ENCODE assay signal across 20 mouse cellular contexts in the genomic region with DNA sequence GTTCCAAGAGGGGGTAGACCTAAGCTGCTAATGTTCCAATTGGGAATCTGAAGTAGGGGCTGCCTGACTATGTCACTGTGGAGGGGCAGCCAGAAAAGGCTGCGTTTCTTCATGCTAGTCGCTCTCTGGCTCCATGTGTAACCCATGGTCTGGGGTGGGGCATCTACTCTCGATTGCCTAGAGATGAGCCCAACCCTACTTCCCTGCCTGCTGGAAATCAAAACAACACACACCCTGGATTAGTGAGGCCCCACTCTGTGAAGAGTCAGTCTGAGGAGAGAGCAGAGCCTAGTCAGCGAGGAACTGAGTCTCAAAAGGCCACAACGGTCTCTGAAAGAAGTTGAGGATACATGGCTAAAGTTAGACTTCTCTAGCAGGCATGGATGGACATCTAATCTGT. TPM values are rescaled to one million over a fixed set of nuclear protein-coding genes. Genes with fewer than 3 reads are reported as not detected.
"Had no signal": no experiment of that assay in that cellular context is flagged by ENCODE, and none has a peak within 500 bp of the region (broad histone marks: within the 10 kb centered on the region; RNA-seq: fewer than 3 reads in every experiment).

No protein-coding gene starts in this region.

- DNase-seq: liver, embryonic 13.5 days; liver, postnatal 0 days; lung, adult 2 months; lung, postnatal 14 days; lung, postnatal 36 days; right cerebral cortex, postnatal 14 days; right cerebral cortex, postnatal 4 days; thymus, adult 2 months; thymus, postnatal 25 days; thymus, postnatal 4 days had no signal

- H3K4me3 ChIP-seq: liver, embryonic 13.5 days; liver, embryonic 15.5 days; lung, embryonic 15.5 days; megakaryocyte, embryonic 14.5 days; midbrain, embryonic 13.5 days; midbrain, embryonic 15.5 days; neural tube, embryonic 12.5 days; stomach, embryonic 15.5 days had no signal

- H3K9ac ChIP-seq: liver, embryonic 13.5 days; liver, embryonic 15.5 days; liver, postnatal 0 days; lung, embryonic 15.5 days; midbrain, embryonic 13.5 days; midbrain, embryonic 15.5 days; neural tube, embryonic 12.5 days; stomach, embryonic 15.5 days had no signal

- H3K27ac ChIP-seq: liver, embryonic 13.5 days; liver, embryonic 15.5 days; lung, embryonic 15.5 days; macrophage; midbrain, embryonic 13.5 days; midbrain, embryonic 15.5 days; neural tube, embryonic 12.5 days; stomach, embryonic 15.5 days had no signal

- H3K4me1 ChIP-seq: liver, embryonic 15.5 days; lung, embryonic 15.5 days; midbrain, embryonic 13.5 days; midbrain, embryonic 15.5 days; neural tube, embryonic 12.5 days had no signal

- H3K36me3 ChIP-seq: liver, embryonic 13.5 days; liver, embryonic 15.5 days; lung, embryonic 15.5 days; midbrain, embryonic 13.5 days; midbrain, embryonic 15.5 days; neural tube, embryonic 12.5 days; stomach, embryonic 15.5 days had no signal

- ATAC-seq: liver, postnatal 0 days; lung, postnatal 0 days; midbrain, embryonic 13.5 days; midbrain, embryonic 15.5 days had no signal

- H3K4me2 ChIP-seq: liver, embryonic 13.5 days; liver, embryonic 15.5 days; lung, embryonic 15.5 days; midbrain, embryonic 11.5 days; midbrain, embryonic 13.5 days; midbrain, embryonic 15.5 days; neural tube, embryonic 12.5 days; stomach, embryonic 15.5 days had no signal

- H3K9me3 ChIP-seq: liver, embryonic 13.5 days; liver, embryonic 15.5 days; lung, embryonic 15.5 days; megakaryocyte, embryonic 14.5 days; midbrain, embryonic 13.5 days; midbrain, embryonic 15.5 days; neural tube, embryonic 12.5 days; stomach, embryonic 15.5 days had no signal

- H3K27me3 ChIP-seq: liver, embryonic 15.5 days; lung, embryonic 15.5 days; midbrain, embryonic 13.5 days; midbrain, embryonic 15.5 days; neural tube, embryonic 12.5 days; stomach, embryonic 15.5 days had no signal

RNA-seq across cellular contexts. Expression of gene Trpm5, which starts 52.6 kb away (rescaled TPM):
- polyA plus RNA-seq: macrophage had no signal
